Mouse (Mus musculus): ENCODE measurements around the gene Kmt5a. TPM values are rescaled to one million over a fixed set of nuclear protein-coding genes. Genes with fewer than 3 reads are reported as not detected.
A peak's percentile ranks its signal among the peaks of the same experiment; 100 is the strongest.

Kmt5a gene
- polyA plus RNA-seq, 2 experiments = 70.9 to 101 TPM

DNA sequence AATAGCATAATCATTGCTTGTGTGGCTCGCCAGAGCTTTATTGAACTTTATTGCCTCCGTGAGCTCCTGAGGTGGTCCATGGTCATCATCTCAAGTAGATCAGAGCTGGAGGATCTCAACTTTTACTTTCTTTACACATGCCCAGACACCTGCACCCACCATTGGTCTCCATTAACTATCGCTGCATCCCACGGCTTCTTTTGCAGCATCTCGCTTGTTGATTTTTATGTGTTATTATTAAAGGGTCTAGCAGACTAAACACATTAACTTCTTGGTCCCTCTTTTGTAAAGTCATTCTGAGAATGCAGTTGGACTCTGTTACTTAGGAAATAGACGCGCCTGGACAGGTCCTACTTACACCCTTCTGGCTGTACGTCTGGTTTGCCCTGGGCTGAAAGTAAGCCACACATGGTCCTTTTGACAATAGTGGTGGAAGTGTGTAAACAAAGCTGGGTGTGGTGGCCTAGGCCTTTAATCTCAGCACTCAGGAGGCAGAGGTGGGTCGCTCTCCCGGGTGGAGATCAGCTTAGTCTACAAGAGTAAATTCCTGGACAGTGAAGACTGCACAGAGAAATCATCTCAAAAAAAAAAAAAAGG lies 13.2 kb upstream of the Kmt5a start:
- Histone ChIP-seq H3K27ac (replicated peaks; ENCODE audit: low read depth, low read length) (no peak overlapping the region), H3K9me3 (ENCODE audit: control insufficient read depth, low read length) (no peaks in the 10 kb centered on the region), H3K4me1 (ENCODE audit: control insufficient read depth, insufficient read depth, low read length) (peaks cover 8% of the 10 kb centered on the region), H3K9ac (ENCODE audit: low read depth, low read length, severe bottlenecking) (0 out of 2 replicates have a peak overlapping the region, but pooled peaks have one; percentile 87), H3K27me3 (ENCODE audit: control insufficient read depth, insufficient read depth, low read length) (no peaks in the 10 kb centered on the region), H3K36me3 (ENCODE audit: control insufficient read depth, insufficient read depth, low read length) (0 out of 2 replicates have a peak, but pooled peaks cover 7% of the 10 kb centered on the region), H3K4me3 (replicated peaks; ENCODE audit: low read length) (peak overlapping the region; percentile 100), H3K4me2 (replicated peaks; ENCODE audit: low read depth, low read length, severe bottlenecking) (peak overlapping the region; percentile 51)
- DNase-seq (ENCODE audit: low spot score) (no peak), ATAC-seq (ENCODE audit: low FRiP score, low read depth) (no peak)
- TF ChIP-seq POLR2A (IDR thresholded peaks at IDR 0.05; ENCODE audit: borderline replicate concordance, extremely low read depth, insufficient read depth, insufficient read length) = no peak
- WGBS = 83% methylated on average over 10 of the region's 10 CpGs

DNA sequence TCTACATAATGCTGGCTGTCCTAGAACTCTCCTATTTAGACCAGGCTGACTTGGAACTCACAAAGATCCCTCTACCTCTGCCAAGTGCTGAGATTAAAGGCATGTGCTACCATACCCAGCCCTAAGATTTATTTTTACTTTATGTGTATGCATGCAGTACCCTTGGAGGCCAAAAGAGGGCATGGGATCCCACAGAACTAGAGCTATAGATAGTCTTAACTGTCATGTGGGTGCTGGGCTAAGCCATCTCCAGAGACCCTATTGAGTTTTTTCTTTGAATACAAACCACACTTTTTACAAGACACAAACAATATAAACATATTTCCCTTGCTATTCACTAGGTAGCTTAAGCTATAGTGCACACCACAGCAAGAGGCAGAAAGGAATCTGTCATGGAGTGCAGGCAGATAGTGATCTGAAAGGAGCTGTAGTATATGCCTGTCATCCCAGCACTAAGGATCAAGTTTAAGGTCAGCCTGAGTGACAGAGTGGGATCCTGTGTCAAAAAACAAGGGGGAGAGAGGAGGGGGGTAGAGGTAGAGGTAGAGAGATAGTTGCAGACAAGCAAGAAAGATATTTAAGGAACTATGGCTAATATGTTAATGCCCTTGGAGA lies 7.2 kb upstream of the Kmt5a start:
- DNase-seq (ENCODE audit: low spot score) (peak; percentile 78), ATAC-seq (ENCODE audit: low FRiP score, low read depth) (peak; percentile 84)
- no peaks in the 10 kb centered on the region for H3K36me3 ChIP-seq (ENCODE audit: control insufficient read depth, insufficient read depth, low read length)

DNA sequence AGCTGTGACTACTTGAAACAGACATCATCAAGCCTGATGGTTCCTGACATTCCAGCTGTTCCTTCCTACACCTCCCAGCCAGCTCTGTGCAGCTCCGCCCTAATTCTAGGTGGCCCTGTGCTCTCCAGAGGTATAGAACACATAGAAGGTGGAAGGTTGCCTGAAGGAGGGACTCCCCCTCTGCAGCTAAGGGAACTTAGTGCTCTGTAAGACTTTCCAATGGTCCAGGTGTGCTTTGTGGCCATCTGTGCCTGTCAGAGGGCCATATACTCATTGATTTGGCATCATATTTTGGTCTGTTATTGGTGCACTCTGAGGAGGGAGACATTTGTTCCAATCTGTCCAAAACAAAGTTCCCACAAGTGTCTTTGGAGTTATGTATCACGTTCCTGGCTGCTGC lies 6.7 kb upstream of the Kmt5a start:
- ATAC-seq (ENCODE audit: low FRiP score, low read depth) = no peak
- Histone ChIP-seq H3K4me1 (ENCODE audit: control insufficient read depth, insufficient read depth, low read length) (no peaks in the 10 kb centered on the region), H3K4me3 (replicated peaks; ENCODE audit: low read length) (no peak overlapping the region), H3K9me3 (ENCODE audit: control insufficient read depth, low read length) (no peaks in the 10 kb centered on the region), H3K4me2 (replicated peaks; ENCODE audit: low read depth, low read length, severe bottlenecking) (no peak overlapping the region), H3K9ac (ENCODE audit: low read depth, low read length, severe bottlenecking) (no peak overlapping the region), H3K36me3 (ENCODE audit: control insufficient read depth, insufficient read depth, low read length) (no peaks in the 10 kb centered on the region), H3K27me3 (ENCODE audit: control insufficient read depth, insufficient read depth, low read length) (no peaks in the 10 kb centered on the region), H3K27ac (replicated peaks; ENCODE audit: low read depth, low read length) (no peak overlapping the region)
- no peak for TF ChIP-seq POLR2A (IDR thresholded peaks at IDR 0.05; ENCODE audit: borderline replicate concordance, extremely low read depth, insufficient read depth, insufficient read length)
- WGBS = 76% methylated on average over 2 of the region's 2 CpGs
- no peak for DNase-seq (ENCODE audit: low spot score)

More for the DNA sequence above, 7.2 kb upstream of the Kmt5a start:
- H3K9ac ChIP-seq (ENCODE audit: low read depth, low read length, severe bottlenecking) = no peak overlapping the region
- no peaks in the 10 kb centered on the region for H3K9me3 ChIP-seq (ENCODE audit: control insufficient read depth, low read length)
- no peak for TF ChIP-seq POLR2A (IDR thresholded peaks at IDR 0.05; ENCODE audit: borderline replicate concordance, extremely low read depth, insufficient read depth, insufficient read length)
- H3K27ac ChIP-seq (replicated peaks; ENCODE audit: low read depth, low read length) = no peak overlapping the region
- H3K4me3 ChIP-seq (replicated peaks; ENCODE audit: low read length) = no peak overlapping the region
- H3K27me3 ChIP-seq (ENCODE audit: control insufficient read depth, insufficient read depth, low read length) = no peaks in the 10 kb centered on the region
- H3K4me1 ChIP-seq (ENCODE audit: control insufficient read depth, insufficient read depth, low read length) = no peaks in the 10 kb centered on the region
- no peak overlapping the region for H3K4me2 ChIP-seq (replicated peaks; ENCODE audit: low read depth, low read length, severe bottlenecking)

DNA sequence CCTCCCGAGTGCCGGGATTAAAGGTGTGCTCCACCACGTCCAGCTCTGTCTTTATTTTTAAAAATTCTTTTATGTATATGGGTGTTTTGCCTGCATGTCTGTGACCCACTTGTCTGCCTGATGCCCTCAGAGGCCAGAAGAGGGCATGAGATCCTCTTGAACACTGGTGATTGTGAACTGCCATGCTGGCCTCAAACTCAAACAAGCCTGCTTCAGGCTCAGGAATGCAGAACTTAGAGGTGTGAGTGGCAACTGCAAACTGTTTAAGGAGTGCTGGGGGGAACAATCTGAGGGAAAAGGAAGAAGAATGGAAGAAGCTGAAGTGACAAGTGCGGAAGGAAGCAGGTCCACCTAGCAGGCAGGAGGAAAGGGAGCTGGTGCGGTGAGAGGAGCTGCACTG lies 1.5 kb upstream of the Kmt5a start:
- Histone ChIP-seq H3K9me3 (ENCODE audit: control insufficient read depth, low read length) (no peaks in the 10 kb centered on the region), H3K27ac (replicated peaks; ENCODE audit: low read depth, low read length) (no peak overlapping the region), H3K4me1 (ENCODE audit: control insufficient read depth, insufficient read depth, low read length) (0 out of 2 replicates have a peak, but pooled peaks cover 7% of the 10 kb centered on the region), H3K9ac (ENCODE audit: low read depth, low read length, severe bottlenecking) (no peak overlapping the region), H3K4me2 (replicated peaks; ENCODE audit: low read depth, low read length, severe bottlenecking) (no peak overlapping the region), H3K4me3 (replicated peaks; ENCODE audit: low read length) (no peak overlapping the region), H3K27me3 (ENCODE audit: control insufficient read depth, insufficient read depth, low read length) (no peaks in the 10 kb centered on the region), H3K36me3 (ENCODE audit: control insufficient read depth, insufficient read depth, low read length) (no peaks in the 10 kb centered on the region)
- WGBS = 88% methylated on average over 5 of the region's 5 CpGs
- ATAC-seq (ENCODE audit: low FRiP score, low read depth) (no peak), DNase-seq (ENCODE audit: low spot score) (no peak)
- no peak for TF ChIP-seq POLR2A (IDR thresholded peaks at IDR 0.05; ENCODE audit: borderline replicate concordance, extremely low read depth, insufficient read depth, insufficient read length)

DNA sequence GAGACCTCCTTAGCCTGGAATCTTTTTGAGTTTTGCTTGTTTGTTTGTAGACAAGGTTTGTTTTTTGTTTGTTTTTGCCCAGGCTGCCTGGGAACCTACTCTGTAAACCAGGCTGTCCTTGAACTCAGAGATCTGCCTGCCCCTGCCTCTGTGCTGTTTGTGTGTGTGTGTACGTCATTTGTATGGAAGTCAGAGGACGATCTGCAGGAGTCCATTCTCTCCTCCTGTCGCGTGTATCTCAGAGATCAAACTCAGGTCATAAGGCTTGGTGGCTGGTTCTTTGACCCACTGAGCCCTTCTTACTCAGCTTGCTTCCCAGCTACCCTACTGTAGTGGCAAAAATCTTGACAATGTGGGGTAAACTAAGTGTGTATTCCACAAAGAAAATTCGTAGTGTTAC lies 984 bp upstream of the Kmt5a start:
- no peaks in the 10 kb centered on the region for H3K36me3 ChIP-seq (ENCODE audit: control insufficient read depth, insufficient read depth, low read length)
- DNase-seq (ENCODE audit: low spot score) (no peak), ATAC-seq (ENCODE audit: low FRiP score, low read depth) (no peak)
- H3K4me1 ChIP-seq (ENCODE audit: control insufficient read depth, insufficient read depth, low read length) = 0 out of 2 replicates have a peak, but pooled peaks cover 7% of the 10 kb centered on the region
- H3K27ac ChIP-seq (replicated peaks; ENCODE audit: low read depth, low read length) = no peak overlapping the region
- peak overlapping the region; percentile 73 for H3K4me3 ChIP-seq (replicated peaks; ENCODE audit: low read length)
- 72% methylated on average over 5 of the region's 5 CpGs for WGBS
- peak overlapping the region; percentile 81; the same call in 1 of the 2 replicates for H3K4me2 ChIP-seq (replicated peaks; ENCODE audit: low read depth, low read length, severe bottlenecking)
- H3K27me3 ChIP-seq (ENCODE audit: control insufficient read depth, insufficient read depth, low read length) = no peaks in the 10 kb centered on the region
- H3K9ac ChIP-seq (ENCODE audit: low read depth, low read length, severe bottlenecking) = no peak overlapping the region
- TF ChIP-seq POLR2A (IDR thresholded peaks at IDR 0.05; ENCODE audit: borderline replicate concordance, extremely low read depth, insufficient read depth, insufficient read length) = no peak
- H3K9me3 ChIP-seq (ENCODE audit: control insufficient read depth, low read length) = no peaks in the 10 kb centered on the region

Data from limb, embryonic 14.5 days (tissue).